Mouse (Mus musculus): Measurements from ENCODE around the gene Top2a.

Gene Top2a

DNA sequence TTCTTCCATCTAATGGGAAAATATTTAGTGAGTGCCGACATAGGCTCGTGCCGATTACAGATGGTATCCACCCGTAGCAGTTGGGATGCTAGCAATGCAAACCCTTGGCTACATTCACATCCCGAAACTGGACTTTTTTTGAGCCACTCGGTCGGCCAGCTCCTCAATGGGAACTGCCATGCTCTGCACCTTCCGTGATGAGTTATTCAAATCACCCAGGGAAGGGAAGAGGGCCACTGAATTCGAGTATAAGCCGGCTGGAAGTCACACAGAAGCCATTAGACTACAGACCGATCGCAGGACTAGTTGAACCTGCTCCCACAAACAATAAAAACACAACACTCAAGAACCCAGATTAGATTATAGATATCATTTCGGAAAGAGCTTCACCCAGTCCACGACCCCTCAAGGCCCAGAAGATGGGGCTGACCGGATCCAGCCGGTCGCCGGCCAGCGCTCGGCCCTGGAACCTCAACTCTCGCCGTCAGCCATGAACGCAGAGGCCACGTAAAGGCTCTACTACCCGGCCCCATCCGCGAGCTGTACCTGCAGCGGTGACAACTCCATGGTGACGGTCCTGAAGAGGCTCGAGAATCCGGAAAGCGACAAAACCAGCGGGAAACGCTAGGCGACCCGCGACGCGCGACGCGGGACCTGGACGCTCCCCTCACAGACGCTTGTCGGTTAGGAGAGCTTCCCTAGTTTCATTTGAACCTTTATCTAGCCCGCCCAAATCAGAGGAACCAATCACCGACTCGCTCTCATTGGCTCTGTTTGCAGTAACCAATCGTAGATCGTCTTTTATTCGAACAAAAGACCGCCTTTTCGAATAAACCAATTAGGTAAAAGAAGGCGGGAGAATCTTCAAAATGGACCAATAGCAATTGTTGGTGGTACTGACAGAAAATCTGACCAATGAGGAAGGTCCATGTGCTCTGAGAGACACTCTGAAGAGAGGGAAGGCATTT lies at the start of gene Top2a:
Top2a (minus strand) TSS at position 690 of the 968 bp plus-strand sequence.
- DNase-seq: peak; percentile 93 to 94

DNA sequence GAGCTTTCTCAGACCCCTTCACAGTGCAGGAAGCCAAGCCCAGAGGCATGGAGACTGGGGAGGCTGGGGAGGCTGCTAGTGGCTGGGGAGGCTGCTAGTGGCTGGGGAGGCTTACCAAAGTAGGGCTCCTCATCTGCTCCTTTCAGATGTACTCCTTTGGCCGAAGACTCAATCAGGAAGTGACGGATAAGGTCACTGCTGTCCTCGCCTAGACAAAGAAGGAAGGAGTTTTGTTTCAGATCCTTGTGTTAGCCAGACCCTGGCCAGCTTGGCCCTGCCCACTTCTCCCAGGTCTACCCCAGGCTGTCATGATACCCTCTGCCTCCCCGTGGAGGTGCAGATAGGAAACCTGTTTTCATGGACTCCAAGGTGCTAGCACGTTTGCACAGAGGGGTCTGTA lies 49.8 kb upstream of the Top2a start:
- DNase-seq: no peak

DNA sequence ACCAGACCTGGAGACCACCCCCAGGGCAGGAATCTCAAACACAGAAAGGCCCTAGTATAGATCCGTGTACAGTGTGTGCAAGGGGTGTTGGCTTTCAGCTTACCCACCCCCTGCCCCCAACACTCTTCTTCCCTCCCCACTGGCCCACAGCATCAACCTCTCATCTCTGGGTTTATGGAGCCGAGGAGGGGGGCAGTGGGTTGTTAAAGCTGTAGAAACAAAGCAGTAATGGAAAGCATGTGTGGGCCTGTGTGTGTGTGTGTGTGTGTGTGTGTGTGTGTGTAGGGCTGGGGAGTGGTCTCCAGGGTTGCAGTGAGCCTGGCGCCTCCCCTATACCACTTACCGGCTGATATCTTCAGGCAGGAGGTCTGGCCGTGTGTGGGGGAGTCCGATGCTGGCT lies 47.9 kb upstream of the Top2a start:
- no peak for DNase-seq

DNA sequence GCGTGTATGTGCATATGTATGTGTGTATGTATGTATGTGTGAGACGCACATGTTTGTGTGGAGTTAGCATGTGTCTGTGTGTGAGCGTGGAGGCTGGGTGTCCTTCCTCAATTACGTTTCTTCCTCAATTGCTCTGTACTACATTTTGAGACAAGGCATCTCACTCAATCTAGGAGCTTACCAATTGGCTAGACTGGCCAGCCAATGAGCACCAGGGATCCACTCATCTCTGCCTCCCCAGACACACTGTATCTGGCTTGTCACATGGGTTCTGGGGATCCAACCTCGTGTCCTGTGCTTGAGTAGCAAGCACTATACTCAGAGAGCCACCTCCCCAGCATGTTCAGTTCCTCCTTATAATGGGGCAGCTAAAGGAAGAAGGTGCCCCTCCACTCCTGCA lies 44.5 kb upstream of the Top2a start:
- no peak for DNase-seq

DNA sequence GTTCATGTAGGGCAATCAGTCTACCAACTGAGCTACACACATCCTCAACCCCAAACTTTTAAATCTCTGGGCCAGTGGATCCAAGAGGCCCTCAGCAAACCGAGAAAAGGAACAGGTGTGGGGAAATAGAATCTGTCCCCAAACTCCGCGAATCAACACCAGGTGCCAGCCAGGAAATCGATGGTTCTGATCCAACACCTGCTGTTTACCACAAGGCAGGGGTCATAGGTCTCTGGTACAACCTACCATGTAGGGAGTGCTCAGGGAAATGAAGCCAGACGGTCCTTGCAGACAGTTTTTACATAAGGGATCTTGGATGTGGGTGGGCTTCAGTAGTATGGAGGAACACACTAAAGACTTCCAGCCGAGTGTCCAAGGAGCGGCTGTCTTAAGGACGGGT lies 43.6 kb upstream of the Top2a start:
- DNase-seq: no peak

- peak; percentile 80 to 87 for DNase-seq
Measured at GRCm38 (mm10) chr11:99065979-99066378, 42.0 kb upstream of the Top2a start.

- no peak for DNase-seq
Measured at GRCm38 (mm10) chr11:99065353-99065752, 41.4 kb upstream of the Top2a start.

- no peak for DNase-seq
Measured at GRCm38 (mm10) chr11:99063406-99064131, 39.6 kb upstream of the Top2a start.

DNA sequence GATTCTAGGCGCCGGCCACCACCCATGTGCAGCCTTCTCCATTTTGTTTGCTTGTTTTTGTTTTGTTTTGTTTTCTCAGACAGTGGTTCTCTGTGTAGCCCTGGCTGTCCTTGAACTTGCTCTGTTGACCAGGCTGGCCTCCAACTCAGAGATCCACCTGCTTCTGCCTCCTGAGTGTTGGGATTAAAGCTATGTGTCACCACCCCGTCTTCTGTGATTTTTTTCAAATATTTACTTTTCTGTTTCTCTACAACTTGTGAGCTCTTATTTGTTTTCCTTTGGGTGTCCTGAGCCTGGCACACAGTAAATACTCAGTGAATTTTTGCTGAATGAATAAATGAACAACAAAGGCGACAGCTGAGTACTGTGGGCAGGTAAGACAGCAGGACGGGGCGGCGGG lies 38.7 kb upstream of the Top2a start:
- DNase-seq: no peak

DNA sequence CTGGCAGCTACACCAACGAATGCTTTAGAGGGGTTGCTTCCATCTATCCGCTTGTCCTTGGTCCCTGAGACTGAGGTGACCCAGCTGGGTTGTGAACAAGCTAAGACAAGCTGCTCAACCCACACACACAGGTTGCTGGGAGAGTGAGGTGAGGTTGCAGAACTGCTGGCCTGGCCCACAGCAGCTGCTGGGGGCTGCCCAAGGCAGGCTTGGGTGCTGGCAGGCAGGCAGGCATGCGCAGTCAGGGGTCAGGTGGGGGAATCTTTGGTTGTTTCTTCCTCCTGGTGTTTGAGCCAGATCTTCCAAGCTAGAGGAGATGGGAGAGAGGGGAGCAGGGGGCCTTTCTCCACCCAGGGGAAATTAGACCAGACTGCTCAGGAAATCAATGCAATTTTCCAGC lies 36.4 kb upstream of the Top2a start:
- DNase-seq: no peak

DNA sequence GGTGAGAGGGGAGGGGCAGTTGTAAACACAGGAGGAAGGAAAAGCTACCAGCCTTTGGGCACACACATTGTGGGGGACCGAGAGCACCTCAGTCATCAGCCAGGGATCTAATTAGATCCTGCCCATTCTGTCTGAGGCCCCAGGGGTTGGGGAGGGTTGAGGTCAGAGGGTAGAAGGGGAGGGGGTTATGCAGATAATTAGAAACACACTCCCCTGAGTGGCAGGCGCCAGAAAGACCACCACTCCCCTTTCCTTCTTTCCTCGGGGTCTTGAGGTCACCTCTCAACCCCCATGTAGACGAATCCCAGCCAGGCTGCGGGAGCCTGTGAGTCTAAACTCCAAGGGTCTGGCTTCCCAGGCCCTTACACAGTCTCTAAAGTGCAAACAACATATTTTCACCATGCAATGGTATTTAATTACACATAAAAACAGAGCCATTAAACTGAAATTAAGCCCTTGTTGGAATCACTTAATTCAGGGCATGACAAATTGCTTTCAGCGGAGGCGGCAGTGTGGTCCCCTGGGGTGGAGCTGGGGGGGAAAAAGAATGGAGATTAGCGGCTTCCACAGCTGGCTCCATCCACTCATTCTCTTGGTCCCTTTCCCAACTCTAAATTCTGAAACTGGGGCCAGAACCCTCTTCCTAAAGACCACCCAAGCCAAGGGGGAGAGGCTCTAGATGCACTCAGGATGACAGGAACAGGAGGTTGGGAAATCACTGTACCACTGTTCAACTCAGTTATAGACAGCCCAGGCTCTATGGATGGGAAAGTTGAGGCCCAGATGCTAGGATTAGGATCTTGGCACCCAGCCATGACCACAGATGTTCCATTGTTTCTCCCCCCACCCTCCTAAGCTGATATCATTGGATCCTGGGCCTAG lies 31.8 kb upstream of the Top2a start:
- no peak for DNase-seq

- no peak for DNase-seq
Measured at GRCm38 (mm10) chr11:99055143-99055542, 31.2 kb upstream of the Top2a start.

DNA sequence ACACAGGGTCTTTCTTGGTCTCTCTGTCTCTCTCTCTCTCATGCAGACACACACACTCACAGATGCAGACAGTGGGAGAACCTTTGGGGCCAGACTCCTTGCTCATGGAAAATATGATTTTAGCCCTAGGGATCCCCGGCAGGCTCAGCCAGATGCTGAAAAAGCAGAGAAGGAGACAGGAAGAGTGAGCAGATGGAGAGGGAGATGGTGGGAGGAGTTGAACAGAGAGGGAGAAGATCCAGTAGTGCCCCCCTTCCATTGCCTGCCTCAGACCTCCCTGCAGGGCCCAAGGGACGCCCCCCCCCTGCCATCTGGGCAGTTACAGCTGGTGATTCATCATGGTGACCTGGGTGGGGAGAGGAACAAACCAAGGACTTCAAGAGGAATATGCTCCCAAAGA lies 23.7 kb upstream of the Top2a start:
- DNase-seq: no peak

DNA sequence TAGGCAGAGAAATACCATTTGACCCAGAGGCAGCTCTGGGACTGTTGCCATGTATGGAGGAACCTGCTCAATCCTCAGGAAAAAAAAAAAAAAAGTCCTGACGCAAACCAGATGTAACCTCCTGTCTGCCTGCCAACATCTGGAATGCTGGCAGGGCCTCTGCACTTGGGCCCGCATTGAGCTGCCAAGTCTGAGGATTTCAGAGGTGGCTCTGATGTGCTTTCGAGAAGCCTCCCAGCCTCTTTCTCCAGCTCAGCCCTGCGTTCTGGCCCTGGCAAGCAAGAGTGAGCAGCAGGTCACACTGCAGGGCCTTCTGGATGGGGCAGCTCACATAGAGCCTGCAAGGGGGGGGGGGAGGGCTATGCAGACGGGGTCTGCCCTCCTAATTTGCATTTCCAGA lies 23.1 kb upstream of the Top2a start:
- peak; percentile 67 to 72 for DNase-seq

DNA sequence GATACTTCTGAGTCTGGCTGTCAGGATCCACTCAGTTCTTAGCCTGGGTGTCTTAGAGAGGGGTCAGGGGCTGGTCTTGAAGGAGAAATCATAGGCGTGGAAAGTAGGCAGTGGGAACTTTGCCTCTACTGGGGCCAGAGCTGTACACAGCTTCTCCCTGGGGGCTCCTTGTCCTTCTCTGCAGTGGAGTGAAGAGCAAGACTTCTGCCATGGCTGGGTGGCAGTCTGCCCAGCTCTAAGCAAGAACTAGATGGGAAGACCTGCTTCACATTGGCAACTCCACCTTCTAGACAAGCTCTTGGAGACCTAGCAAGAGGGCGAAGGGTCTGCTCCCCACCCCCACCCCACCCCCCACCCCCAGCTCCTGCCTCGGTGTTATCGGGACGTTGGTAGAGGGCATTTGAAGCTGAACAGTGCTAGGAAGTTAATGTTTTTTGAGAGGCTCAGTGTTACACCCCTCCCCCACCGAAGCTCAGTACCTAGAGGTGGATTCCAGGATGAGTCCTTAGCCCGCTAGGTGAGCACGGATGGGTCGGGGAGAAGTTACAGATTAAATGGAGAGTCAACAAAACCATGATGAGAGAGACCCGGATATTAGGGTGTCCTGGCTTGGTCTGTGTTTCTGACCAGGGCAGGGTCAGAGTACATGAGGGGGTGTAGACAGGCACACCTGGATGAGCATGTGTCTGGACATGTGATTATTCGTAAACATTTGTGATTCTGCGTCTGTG lies 21.3 kb upstream of the Top2a start:
- DNase-seq: no peak

- DNase-seq: no peak
Measured at GRCm38 (mm10) chr11:99044306-99044705, 20.3 kb upstream of the Top2a start.

- DNase-seq: no peak
Measured at GRCm38 (mm10) chr11:99043632-99044031, 19.6 kb upstream of the Top2a start.

GRCm38 (mm10) chr11:99042834-99043431 lies 18.9 kb upstream of the Top2a start:
- DNase-seq: peak; percentile 54 to 64

DNA sequence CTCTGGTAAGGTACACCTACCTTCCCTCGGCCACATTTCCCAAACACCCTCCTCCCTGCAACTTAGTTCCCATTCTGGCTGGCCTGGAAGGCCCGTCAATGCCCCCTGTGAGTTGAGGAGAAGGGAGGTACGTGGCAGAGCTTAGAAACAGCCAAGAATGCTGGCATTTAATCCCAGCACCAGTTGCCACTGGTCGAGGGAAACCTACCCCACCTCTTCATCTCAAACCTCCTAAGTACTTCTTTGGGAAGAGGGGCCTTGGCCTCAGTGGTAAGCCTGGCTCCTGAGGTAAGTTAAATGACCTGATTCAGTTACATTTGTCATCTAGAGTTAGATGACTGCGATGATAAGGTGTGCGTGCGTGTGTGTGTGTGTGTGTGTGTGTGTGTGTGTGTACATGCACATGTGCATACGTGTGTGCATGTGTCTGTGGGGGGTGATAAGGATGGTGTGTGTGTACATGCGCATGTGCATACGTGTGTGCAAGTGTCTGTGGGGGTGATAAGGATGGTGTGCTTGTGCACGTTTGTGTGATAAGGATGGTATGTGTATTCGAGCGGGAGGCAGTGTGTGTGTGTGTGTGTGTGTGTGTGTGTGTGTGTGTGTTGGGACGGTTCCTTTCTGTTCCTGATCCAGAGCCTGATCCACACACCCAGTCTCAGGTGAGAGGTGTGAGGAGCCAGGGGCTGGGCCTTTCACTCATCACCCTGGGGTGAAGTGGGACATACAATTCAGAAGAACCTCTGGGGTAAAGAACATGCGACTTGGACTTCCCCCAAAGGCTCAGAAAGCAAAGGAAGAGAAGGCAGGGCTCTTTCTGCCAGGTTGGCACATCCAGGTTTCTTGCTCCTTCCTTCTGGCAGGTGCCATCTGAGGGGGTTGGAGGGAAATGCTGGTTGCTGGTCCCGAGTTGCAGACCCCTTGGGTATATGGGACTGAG lies 18.1 kb upstream of the Top2a start:
- no peak for DNase-seq

GRCm38 (mm10) chr11:99041051-99041729 lies 17.2 kb upstream of the Top2a start, which contains the start of gene Igfbp4:
Gene Igfbp4 (plus strand): TSS chr11:99041244.
- DNase-seq: peak; percentile 63 to 64
